Mouse (Mus musculus): ENCODE data around the gene Cntnap5a. TPM values are rescaled to one million over a fixed set of nuclear protein-coding genes. Genes with fewer than 3 reads are reported as not detected.

Cntnap5a gene
- polyA plus RNA-seq, 1 experiment from 2014 or later = 0.01 TPM

GRCm38 (mm10) chr1:116035897-116036296 is 351.3 kb downstream of the Cntnap5a start:
- no peaks in the 10 kb centered on the region for H3K4me1 ChIP-seq (ENCODE audit: insufficient read depth, low read length)
- WGBS = 35% methylated on average over 1 of the region's 1 CpGs

DNA sequence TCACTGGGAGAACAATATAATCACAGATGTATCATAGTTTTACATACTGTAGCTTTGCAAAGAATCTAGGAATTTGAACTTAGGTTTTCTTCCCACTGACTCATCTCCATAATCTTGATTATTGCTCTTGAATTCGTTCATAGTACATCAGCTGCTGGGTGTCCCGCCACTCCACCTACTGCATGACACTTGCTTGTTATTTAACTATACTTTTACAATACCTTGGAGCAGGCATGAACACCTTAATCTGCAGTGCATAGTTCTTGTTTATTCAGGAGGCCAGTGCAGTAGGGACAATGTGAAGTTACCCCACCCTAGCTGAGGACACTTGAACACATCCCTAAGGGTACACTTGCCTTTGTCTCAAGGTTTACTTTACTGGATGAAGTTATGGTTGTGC is 352.3 kb downstream of the Cntnap5a start:
- H3K27ac ChIP-seq (ENCODE audit: low read length) = no peak overlapping the region
- no peaks in the 10 kb centered on the region for H3K27me3 ChIP-seq (ENCODE audit: insufficient read depth, low read length)
- no peak overlapping the region for H3K9ac ChIP-seq (replicated peaks; ENCODE audit: low read length)
- no peaks in the 10 kb centered on the region for H3K4me1 ChIP-seq (ENCODE audit: insufficient read depth, low read length)
- H3K9me3 ChIP-seq (ENCODE audit: low read length) = no peaks in the 10 kb centered on the region
- ATAC-seq (ENCODE audit: low FRiP score, low TSS enrichment) = no peak
- H3K4me2 ChIP-seq (replicated peaks; ENCODE audit: low read depth, low read length) = no peak overlapping the region
- H3K4me3 ChIP-seq (ENCODE audit: low read length) = no peak overlapping the region
- no peaks in the 10 kb centered on the region for H3K36me3 ChIP-seq (ENCODE audit: insufficient read depth, low read length)
- WGBS = 83% methylated on average over 2 of the region's 2 CpGs

More at GRCm38 (mm10) chr1:116035897-116036296, 351.3 kb downstream of the Cntnap5a start:
- Histone ChIP-seq H3K9me3 (ENCODE audit: low read length) (no peaks in the 10 kb centered on the region; the same call in 1 of the 2 replicates), H3K27ac (ENCODE audit: low read length) (no peak overlapping the region), H3K36me3 (ENCODE audit: insufficient read depth, low read length) (no peaks in the 10 kb centered on the region), H3K4me2 (replicated peaks; ENCODE audit: low read depth, low read length) (no peak overlapping the region), H3K27me3 (ENCODE audit: insufficient read depth, low read length) (no peaks in the 10 kb centered on the region), H3K9ac (replicated peaks; ENCODE audit: low read length) (no peak overlapping the region), H3K4me3 (ENCODE audit: low read length) (no peak overlapping the region)
- ATAC-seq (ENCODE audit: low FRiP score, low TSS enrichment) = no peak

DNA sequence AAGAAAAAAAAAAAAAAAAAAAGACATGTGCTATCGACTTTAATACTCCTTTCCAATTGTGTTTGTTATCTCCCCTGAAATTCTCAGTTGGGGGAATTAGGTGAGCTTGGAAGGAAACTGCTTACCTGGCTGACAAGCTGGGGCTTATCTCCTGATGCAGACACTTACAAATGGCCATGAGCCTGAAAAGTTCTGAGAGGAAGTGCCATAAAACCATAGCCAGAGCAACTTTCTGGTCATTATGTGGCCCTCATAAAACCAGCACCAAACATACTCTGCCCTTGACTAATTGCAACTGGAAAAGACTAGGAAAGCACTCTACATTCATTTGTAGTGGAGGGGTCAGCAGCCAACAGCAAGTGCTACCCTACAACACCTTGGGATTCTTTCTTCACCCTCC is 359.5 kb downstream of the Cntnap5a start:
- Histone ChIP-seq H3K9me3 (ENCODE audit: low read length) (no peaks in the 10 kb centered on the region), H3K27me3 (ENCODE audit: insufficient read depth, low read length) (no peaks in the 10 kb centered on the region), H3K4me1 (ENCODE audit: insufficient read depth, low read length) (no peaks in the 10 kb centered on the region), H3K27ac (ENCODE audit: low read length) (no peak overlapping the region), H3K9ac (replicated peaks; ENCODE audit: low read length) (no peak overlapping the region), H3K36me3 (ENCODE audit: insufficient read depth, low read length) (no peaks in the 10 kb centered on the region), H3K4me3 (ENCODE audit: low read length) (no peak overlapping the region), H3K4me2 (replicated peaks; ENCODE audit: low read depth, low read length) (no peak overlapping the region)
- no peak for ATAC-seq (ENCODE audit: low FRiP score, low TSS enrichment)
- WGBS = 52% methylated on average over 1 of the region's 1 CpGs

GRCm38 (mm10) chr1:116107010-116107723 is 422.6 kb downstream of the Cntnap5a start:
- H3K9ac ChIP-seq (replicated peaks; ENCODE audit: low read length) = no peak overlapping the region
- no peak overlapping the region for H3K4me2 ChIP-seq (replicated peaks; ENCODE audit: low read depth, low read length)
- ATAC-seq (ENCODE audit: low FRiP score, low TSS enrichment) = no peak
- H3K4me3 ChIP-seq (ENCODE audit: low read length) = no peak overlapping the region
- no peaks in the 10 kb centered on the region for H3K4me1 ChIP-seq (ENCODE audit: insufficient read depth, low read length)
- WGBS = 80% methylated on average over 3 of the region's 3 CpGs
- H3K27ac ChIP-seq (ENCODE audit: low read length) = no peak overlapping the region
- no peaks in the 10 kb centered on the region for H3K36me3 ChIP-seq (ENCODE audit: insufficient read depth, low read length)
- H3K9me3 ChIP-seq (ENCODE audit: low read length) = no peaks in the 10 kb centered on the region
- no peaks in the 10 kb centered on the region for H3K27me3 ChIP-seq (ENCODE audit: insufficient read depth, low read length)

GRCm38 (mm10) chr1:116107724-116108058 is 423.1 kb downstream of the Cntnap5a start:
- Histone ChIP-seq H3K9ac (replicated peaks; ENCODE audit: low read length) (no peak overlapping the region), H3K4me2 (replicated peaks; ENCODE audit: low read depth, low read length) (no peak overlapping the region)
- ATAC-seq (ENCODE audit: low FRiP score, low TSS enrichment) = no peak

DNA sequence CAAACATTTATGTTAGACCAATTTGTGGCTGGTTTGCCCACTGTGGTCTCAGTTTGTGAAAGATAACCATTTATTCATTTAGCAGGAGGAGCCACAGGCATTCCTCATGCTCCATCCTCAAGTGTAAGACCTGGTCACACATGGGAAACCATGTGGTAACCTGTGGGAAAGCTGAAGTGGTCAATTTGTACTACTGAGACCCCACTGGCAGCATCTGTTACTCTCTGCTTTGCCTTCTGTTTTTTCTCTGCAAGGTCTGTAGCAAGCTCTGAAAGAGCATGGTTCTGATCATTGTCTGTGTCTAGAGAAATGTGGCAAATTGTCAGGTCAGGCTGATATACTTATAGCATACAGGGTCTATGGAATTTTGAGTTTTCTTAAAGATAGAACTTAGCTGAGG is 423.8 kb downstream of the Cntnap5a start:
- H3K9me3 ChIP-seq (ENCODE audit: low read length) = no peaks in the 10 kb centered on the region
- H3K4me2 ChIP-seq (replicated peaks; ENCODE audit: low read depth, low read length) = no peak overlapping the region
- H3K9ac ChIP-seq (replicated peaks; ENCODE audit: low read length) = no peak overlapping the region
- ATAC-seq (ENCODE audit: low FRiP score, low TSS enrichment) = no peak
- no peaks in the 10 kb centered on the region for H3K27me3 ChIP-seq (ENCODE audit: insufficient read depth, low read length)
- H3K4me3 ChIP-seq (ENCODE audit: low read length) = no peak overlapping the region
- no peak overlapping the region for H3K27ac ChIP-seq (ENCODE audit: low read length)
- no peaks in the 10 kb centered on the region for H3K36me3 ChIP-seq (ENCODE audit: insufficient read depth, low read length)
- no peaks in the 10 kb centered on the region for H3K4me1 ChIP-seq (ENCODE audit: insufficient read depth, low read length)

More at GRCm38 (mm10) chr1:116107724-116108058, 423.1 kb downstream of the Cntnap5a start:
- H3K9me3 ChIP-seq (ENCODE audit: low read length) = no peaks in the 10 kb centered on the region
- no peaks in the 10 kb centered on the region for H3K4me1 ChIP-seq (ENCODE audit: insufficient read depth, low read length)
- no peaks in the 10 kb centered on the region for H3K36me3 ChIP-seq (ENCODE audit: insufficient read depth, low read length)
- no peak overlapping the region for H3K27ac ChIP-seq (ENCODE audit: low read length)
- H3K27me3 ChIP-seq (ENCODE audit: insufficient read depth, low read length) = no peaks in the 10 kb centered on the region
- H3K4me3 ChIP-seq (ENCODE audit: low read length) = no peak overlapping the region

DNA sequence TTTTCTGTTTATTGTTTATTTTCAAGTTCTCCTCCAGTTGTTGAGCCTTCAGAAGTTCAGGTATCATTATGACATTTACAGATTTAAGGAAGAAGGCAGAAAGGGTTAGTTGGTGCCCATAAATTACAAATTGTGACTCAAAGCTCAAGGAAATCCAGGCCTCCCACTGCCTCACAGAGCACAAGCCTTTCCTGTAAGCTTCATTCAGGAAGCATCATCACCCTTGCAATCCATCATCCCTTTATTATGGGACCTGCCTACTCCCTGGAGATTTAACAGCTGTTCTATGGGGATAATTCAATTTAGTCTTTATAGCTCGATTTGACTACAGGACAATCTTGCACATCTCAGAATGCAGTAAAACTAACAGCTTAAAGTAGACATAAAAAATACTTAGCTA is 441.2 kb downstream of the Cntnap5a start:
- no peaks in the 10 kb centered on the region for H3K4me1 ChIP-seq (ENCODE audit: insufficient read depth, low read length)
- no peak overlapping the region for H3K9ac ChIP-seq (replicated peaks; ENCODE audit: low read length)
- no peak; the same call in 1 of the 2 replicates for ATAC-seq (ENCODE audit: low FRiP score, low TSS enrichment)
- no peaks in the 10 kb centered on the region for H3K9me3 ChIP-seq (ENCODE audit: low read length)
- no peak overlapping the region for H3K4me3 ChIP-seq (ENCODE audit: low read length)
- WGBS = 31% methylated on average over 1 of the region's 1 CpGs
- no peaks in the 10 kb centered on the region for H3K27me3 ChIP-seq (ENCODE audit: insufficient read depth, low read length)
- H3K36me3 ChIP-seq (ENCODE audit: insufficient read depth, low read length) = no peaks in the 10 kb centered on the region
- no peak overlapping the region for H3K27ac ChIP-seq (ENCODE audit: low read length)
- H3K4me2 ChIP-seq (replicated peaks; ENCODE audit: low read depth, low read length) = no peak overlapping the region

DNA sequence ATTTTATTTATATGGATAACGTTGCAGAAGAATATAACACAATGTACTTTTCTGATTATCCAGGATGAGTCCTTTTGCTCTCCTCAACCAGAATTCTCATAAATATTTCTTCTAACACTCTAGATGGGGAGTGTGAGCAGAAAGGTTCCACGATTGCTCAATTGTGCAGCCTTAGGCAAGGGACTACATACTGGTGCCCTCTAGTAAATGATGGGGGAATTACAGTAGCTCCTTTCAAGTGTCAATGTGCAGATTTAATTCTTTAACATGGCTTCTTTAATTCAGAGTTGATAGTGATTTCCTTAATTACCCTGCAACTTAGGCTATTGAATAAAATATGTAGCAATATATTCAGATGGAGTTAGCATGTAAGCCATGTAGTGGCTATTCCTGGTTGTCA is 442.5 kb downstream of the Cntnap5a start:
- 57% methylated on average over 2 of the region's 2 CpGs for WGBS
- Histone ChIP-seq H3K4me2 (replicated peaks; ENCODE audit: low read depth, low read length) (no peak overlapping the region), H3K27me3 (ENCODE audit: insufficient read depth, low read length) (no peaks in the 10 kb centered on the region), H3K27ac (ENCODE audit: low read length) (no peak overlapping the region), H3K4me1 (ENCODE audit: insufficient read depth, low read length) (no peaks in the 10 kb centered on the region), H3K9me3 (ENCODE audit: low read length) (no peaks in the 10 kb centered on the region), H3K36me3 (ENCODE audit: insufficient read depth, low read length) (no peaks in the 10 kb centered on the region), H3K4me3 (ENCODE audit: low read length) (no peak overlapping the region), H3K9ac (replicated peaks; ENCODE audit: low read length) (no peak overlapping the region)
- ATAC-seq (ENCODE audit: low FRiP score, low TSS enrichment) = no peak

DNA sequence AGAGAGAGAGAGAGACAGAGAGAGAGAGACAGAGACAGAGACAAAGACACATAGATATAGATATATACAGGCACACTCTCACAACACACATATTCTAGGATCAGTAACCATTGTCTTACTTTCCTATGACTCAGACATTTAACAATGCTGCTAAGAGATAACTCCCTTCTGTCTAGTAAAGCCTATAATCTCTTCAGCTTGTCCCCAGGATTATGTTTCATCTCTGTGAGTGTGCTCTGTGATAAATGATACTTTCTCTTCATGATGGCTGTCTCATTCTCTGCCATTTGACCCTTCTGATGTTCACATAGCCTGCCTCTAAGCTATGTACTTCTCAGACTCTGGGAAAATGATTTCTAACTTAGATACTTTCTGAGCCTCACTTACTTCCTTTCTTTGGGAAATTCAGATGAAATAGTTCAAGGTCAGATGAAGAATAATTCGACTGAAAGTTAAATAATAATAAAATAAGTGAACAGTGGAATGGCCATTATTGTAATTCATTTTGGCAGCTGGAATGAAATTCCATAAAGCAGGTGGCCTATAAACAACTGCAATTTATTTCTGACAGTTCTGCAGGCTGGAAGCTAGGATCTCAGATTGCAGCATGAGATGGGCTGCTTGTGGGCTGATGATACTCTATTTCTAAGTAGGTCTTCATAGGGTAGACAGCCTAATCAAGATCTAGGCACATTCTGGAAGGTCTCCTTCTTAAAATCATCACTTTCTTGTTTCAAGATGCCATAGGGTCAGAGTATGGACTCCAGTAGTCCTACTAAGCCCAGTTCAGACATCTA is 444.1 kb downstream of the Cntnap5a start:
- no peaks in the 10 kb centered on the region for H3K36me3 ChIP-seq (ENCODE audit: insufficient read depth, low read length)
- no peak overlapping the region for H3K4me2 ChIP-seq (replicated peaks; ENCODE audit: low read depth, low read length)
- no peaks in the 10 kb centered on the region for H3K27me3 ChIP-seq (ENCODE audit: insufficient read depth, low read length)
- no peak for ATAC-seq (ENCODE audit: low FRiP score, low TSS enrichment)
- no peaks in the 10 kb centered on the region for H3K4me1 ChIP-seq (ENCODE audit: insufficient read depth, low read length)
- H3K4me3 ChIP-seq (ENCODE audit: low read length) = no peak overlapping the region
- H3K27ac ChIP-seq (ENCODE audit: low read length) = no peak overlapping the region
- no peaks in the 10 kb centered on the region for H3K9me3 ChIP-seq (ENCODE audit: low read length)
- H3K9ac ChIP-seq (replicated peaks; ENCODE audit: low read length) = no peak overlapping the region
- WGBS = 20% methylated on average over 1 of the region's 1 CpGs

GRCm38 (mm10) chr1:116132471-116132870 is 447.9 kb downstream of the Cntnap5a start:
- Histone ChIP-seq H3K9me3 (ENCODE audit: low read length) (no peaks in the 10 kb centered on the region), H3K36me3 (ENCODE audit: insufficient read depth, low read length) (no peaks in the 10 kb centered on the region), H3K4me3 (ENCODE audit: low read length) (no peak overlapping the region), H3K27me3 (ENCODE audit: insufficient read depth, low read length) (no peaks in the 10 kb centered on the region), H3K4me2 (replicated peaks; ENCODE audit: low read depth, low read length) (no peak overlapping the region), H3K9ac (replicated peaks; ENCODE audit: low read length) (no peak overlapping the region), H3K4me1 (ENCODE audit: insufficient read depth, low read length) (no peaks in the 10 kb centered on the region), H3K27ac (ENCODE audit: low read length) (no peak overlapping the region)
- ATAC-seq (ENCODE audit: low FRiP score, low TSS enrichment) = no peak

Measured in kidney, embryonic 16.5 days (tissue).